14 mouse cellular contexts compared by ENCODE assay signal in genomic region chr1:182645211-182645668, GRCm38 (mm10).
A peak's percentile ranks its signal among the peaks of the same experiment; 100 is the strongest.
DNase-seq lines count a peak whose midpoint lies in the region; ATAC-seq and TF ChIP-seq lines count a peak whose summit lies in the region.
"Had no signal": no experiment of that assay in that cellular context is flagged by ENCODE, and none has a peak within 500 bp of the region (broad histone marks: within the 10 kb centered on the region; RNA-seq: fewer than 3 reads in every experiment).

No protein-coding gene starts in this region.

- no peak for ATAC-seq in lung, postnatal 0 days
- peak; percentile 76 for ATAC-seq in embryonic facial prominence, embryonic 14.5 days (ENCODE audit: low read depth)
- ATAC-seq in hindbrain, embryonic 15.5 days (ENCODE audit: low FRiP score, low read depth) = 0 out of 2 replicates have a peak, but pooled peaks have one; percentile 67
- peak; percentile 77 for ATAC-seq in neural tube, embryonic 14.5 days (ENCODE audit: low read depth)
- ATAC-seq: CD4-positive, CD25-positive, alpha-beta regulatory T cell, adult 4 months had no signal

- no peak overlapping the region for H3K4me3 ChIP-seq in lung, postnatal 0 days (ENCODE audit: low read depth, low read length)
- H3K4me3 ChIP-seq in embryonic facial prominence, embryonic 14.5 days (ENCODE audit: low read depth, low read length) = no peak overlapping the region
- no peak overlapping the region for H3K4me3 ChIP-seq in hindbrain, embryonic 15.5 days
- no peak overlapping the region for H3K4me3 ChIP-seq in neural tube, embryonic 14.5 days (ENCODE audit: low read depth, low read length)
- no peak overlapping the region for H3K4me3 ChIP-seq in layer of hippocampus, adult 2 months
- H3K4me3 ChIP-seq: myocyte had no signal

- no peak for TF ChIP-seq CTCF in lung, postnatal 0 days (IDR thresholded peaks at IDR 0.05)
- TF ChIP-seq CTCF in layer of hippocampus, adult 2 months (conservative IDR thresholded peaks at IDR 0.05) = no peak

- H3K4me2 ChIP-seq in lung, postnatal 0 days (replicated peaks; ENCODE audit: low read depth, low read length) = no peak overlapping the region
- no peak overlapping the region for H3K4me2 ChIP-seq in embryonic facial prominence, embryonic 14.5 days (ENCODE audit: low read depth, low read length)
- no peak overlapping the region for H3K4me2 ChIP-seq in hindbrain, embryonic 15.5 days
- H3K4me2 ChIP-seq in neural tube, embryonic 14.5 days (ENCODE audit: low read depth, low read length) = no peak overlapping the region

- no peak for TF ChIP-seq EP300 in lung, postnatal 0 days (IDR thresholded peaks at IDR 0.05)

- DNase-seq in lung, postnatal 0 days (ENCODE audit: low spot score) = peak; percentile 13
- no peak for DNase-seq in lung, adult 18-20 months
- DNase-seq in embryonic facial prominence, embryonic 14.5 days (ENCODE audit: low spot score) = peak; percentile 63
- no peak for DNase-seq in layer of hippocampus, adult 2 months (ENCODE audit: low spot score in 2 of 2)
- no peak for DNase-seq in embryo, embryonic 9.5 days (ENCODE audit: extremely low spot score)
- no peak for DNase-seq in layer of hippocampus, postnatal 25 days (ENCODE audit: extremely low spot score in 1 of 2, low spot score in 1 of 2)
- DNase-seq: kidney, adult 9 months; layer of hippocampus, adult 9-11 months; lung, postnatal 10 days; right cerebral cortex, postnatal 25 days had no signal

- H3K27me3 ChIP-seq in lung, postnatal 0 days (replicated peaks; ENCODE audit: insufficient read depth, low read length) = no peaks in the 10 kb centered on the region
- H3K27me3 ChIP-seq in embryonic facial prominence, embryonic 14.5 days (replicated peaks; ENCODE audit: control insufficient read depth, insufficient read depth, low read length) = no peaks in the 10 kb centered on the region
- no peaks in the 10 kb centered on the region for H3K27me3 ChIP-seq in hindbrain, embryonic 15.5 days
- no peaks in the 10 kb centered on the region for H3K27me3 ChIP-seq in neural tube, embryonic 14.5 days (ENCODE audit: control insufficient read depth, insufficient read depth, low read length)

- no peaks in the 10 kb centered on the region for H3K36me3 ChIP-seq in lung, postnatal 0 days (ENCODE audit: insufficient read depth, low read length)
- no peaks in the 10 kb centered on the region for H3K36me3 ChIP-seq in embryonic facial prominence, embryonic 14.5 days (ENCODE audit: control insufficient read depth, insufficient read depth, low read length)
- H3K36me3 ChIP-seq in hindbrain, embryonic 15.5 days = no peaks in the 10 kb centered on the region
- H3K36me3 ChIP-seq in neural tube, embryonic 14.5 days (ENCODE audit: control insufficient read depth, insufficient read depth, low read length) = no peaks in the 10 kb centered on the region

- WGBS in lung, postnatal 0 days = 23% methylated on average over 6 of the region's 6 CpGs
- 24% methylated on average over 6 of the region's 6 CpGs for WGBS in embryonic facial prominence, embryonic 14.5 days
- 26% methylated on average over 6 of the region's 6 CpGs for WGBS in hindbrain, embryonic 15.5 days
- 28% methylated on average over 6 of the region's 6 CpGs for WGBS in neural tube, embryonic 14.5 days

- no peaks in the 10 kb centered on the region for H3K9me3 ChIP-seq in lung, postnatal 0 days (ENCODE audit: low read length)
- H3K9me3 ChIP-seq in embryonic facial prominence, embryonic 14.5 days (ENCODE audit: control insufficient read depth, low read length) = no peaks in the 10 kb centered on the region
- no peaks in the 10 kb centered on the region for H3K9me3 ChIP-seq in hindbrain, embryonic 15.5 days
- no peaks in the 10 kb centered on the region for H3K9me3 ChIP-seq in neural tube, embryonic 14.5 days (ENCODE audit: control insufficient read depth, low read length)

- no peak overlapping the region for H3K9ac ChIP-seq in lung, postnatal 0 days (replicated peaks; ENCODE audit: low read depth)
- H3K9ac ChIP-seq in embryonic facial prominence, embryonic 14.5 days (ENCODE audit: low read depth, low read length) = no peak overlapping the region
- H3K9ac ChIP-seq in hindbrain, embryonic 15.5 days = no peak overlapping the region
- no peak overlapping the region; the same call in 1 of the 2 replicates for H3K9ac ChIP-seq in neural tube, embryonic 14.5 days (replicated peaks; ENCODE audit: low read depth, low read length)

- no peaks in the 10 kb centered on the region for H3K4me1 ChIP-seq in lung, postnatal 0 days (ENCODE audit: insufficient read depth, low read depth, low read length)
- peaks cover 10% of the 10 kb centered on the region; the same call in 1 of the 2 replicates for H3K4me1 ChIP-seq in embryonic facial prominence, embryonic 14.5 days (ENCODE audit: control insufficient read depth, insufficient read depth, low read length)
- H3K4me1 ChIP-seq in hindbrain, embryonic 15.5 days (replicated peaks) = peaks cover 28% of the 10 kb centered on the region
- H3K4me1 ChIP-seq in neural tube, embryonic 14.5 days (ENCODE audit: control insufficient read depth, insufficient read depth, low read length) = peaks cover 13% of the 10 kb centered on the region

- no peak overlapping the region for H3K27ac ChIP-seq in lung, postnatal 0 days (ENCODE audit: low read length)
- H3K27ac ChIP-seq in embryonic facial prominence, embryonic 14.5 days (replicated peaks; ENCODE audit: low read depth, low read length) = no peak overlapping the region
- peak overlapping the region; percentile 13; the same call in 1 of the 2 replicates for H3K27ac ChIP-seq in hindbrain, embryonic 15.5 days (replicated peaks)
- H3K27ac ChIP-seq in neural tube, embryonic 14.5 days (ENCODE audit: low read depth, low read length) = peak overlapping the region; percentile 70
- no peak overlapping the region for H3K27ac ChIP-seq in layer of hippocampus, adult 2 months

Comparison
In these comparisons a context has a peak if more than half of its experiments do, and no peak if none do; other contexts are left out.
1. DNase-seq: peak in lung, postnatal 0 days (single experiment) and embryonic facial prominence, embryonic 14.5 days (single experiment); none in lung, adult 18-20 months (0 of 2), layer of hippocampus, adult 2 months (0 of 2), embryo, embryonic 9.5 days (single experiment) and layer of hippocampus, postnatal 25 days (0 of 2).
2. H3K27ac ChIP-seq: peak in hindbrain, embryonic 15.5 days (single experiment) and neural tube, embryonic 14.5 days (single experiment); none in lung, postnatal 0 days (single experiment), embryonic facial prominence, embryonic 14.5 days (single experiment) and layer of hippocampus, adult 2 months (single experiment).